Mouse (Mus musculus) hindbrain, postnatal 0 days (tissue): ENCODE measurements around the gene Tob1. TPM values are rescaled to one million over a fixed set of nuclear protein-coding genes. Genes with fewer than 3 reads are reported as not detected.

Experiments
- ATAC-seq: fragments of 200-750 bp; cut with Nextera tagmentation; 2 replicates; pipeline ENCODE4 v1.8.0; 2017; ENCODE audit warnings: mild to moderate bottlenecking, moderate TSS enrichment, moderate library complexity
- DNase-seq: peaks from one replicate; pipeline ENCODE4 v3.0.0-alpha.2; 2015; ENCODE audit warnings: low spot score
- H3K27ac ChIP-seq: fragments of 300-500 bp; sonication (generic); 2 replicates; pipeline ENCODE4 v1.5.1; 2014; ENCODE audit warnings: mild to moderate bottlenecking
- H3K27me3 ChIP-seq: fragments of 300-500 bp; sonication (generic); 2 replicates; pipeline ENCODE4 v1.6.1; 2014; ENCODE audit warnings: low read length, mixed read lengths; ENCODE audit not compliant: insufficient read depth
- H3K36me3 ChIP-seq: fragments of 300-500 bp; sonication (generic); 2 replicates; pipeline ENCODE4 v1.6.1; 2014; ENCODE audit warnings: low read length, mixed read lengths; ENCODE audit not compliant: insufficient read depth
- H3K4me1 ChIP-seq: fragments of 300-500 bp; sonication (generic); 2 replicates; pipeline ENCODE4 v1.6.1; 2014; ENCODE audit warnings: antibody characterized with exemption, low read length, mixed read lengths; ENCODE audit not compliant: insufficient read depth
- H3K4me2 ChIP-seq: fragments of 300-500 bp; sonication (generic); 2 replicates; pipeline ENCODE4 v1.6.1; 2014; ENCODE audit warnings: low read depth, mild to moderate bottlenecking, low read length, moderate library complexity, mixed read lengths
- H3K4me3 ChIP-seq: fragments of 300-500 bp; sonication (generic); 2 replicates; pipeline ENCODE4 v1.5.1; 2014; ENCODE audit warnings: low read length
- H3K9ac ChIP-seq: fragments of 300-500 bp; sonication (generic); replicated peaks from 2 replicates; pipeline ENCODE4 v1.6.1; 2014; ENCODE audit warnings: mild to moderate bottlenecking, low read length, moderate library complexity, mixed read lengths
- H3K9me3 ChIP-seq: fragments of 300-500 bp; sonication (generic); 2 replicates; pipeline ENCODE4 v1.6.1; 2016; ENCODE audit warnings: low read length, mixed read lengths
- CTCF ChIP-seq: IDR thresholded peaks from 2 replicates; pipeline ENCODE4 v1.5.1; 2016; ENCODE audit warnings: antibody characterized with exemption, control low read depth, low read depth
- WGBS: fragments of 180-500 bp; shearing (Covaris S2); extraction: QIAGEN DNeasy Blood & Tissue Kit; methylation state at CpG from one replicate; pipeline ENCODE4 v1.1.7; 2014; 5-methylcytosine and 5-hydroxymethylcytosine counted together
- polyA plus RNA-seq: library from polyadenylated mRNA; unstranded; fragments of >200 nt; fragmentation: Nextera tagmentation; extraction: Ambion mirVana; gene quantifications from 2 replicates; pipeline ENCODE4 v1.2.1, GENCODE M21; 2015
- total RNA-seq: library from RNA; depleted of rRNA; stranded (reverse); fragments of >200 nt; gene quantifications from 2 replicates; pipeline ENCODE4 v1.2.3, GENCODE M21; 2014; rRNA removed

The Tob1 gene
- total and polyA plus RNA-seq, 2 experiments from 2014 or later = 20.1 to 33.9 TPM

DNA sequence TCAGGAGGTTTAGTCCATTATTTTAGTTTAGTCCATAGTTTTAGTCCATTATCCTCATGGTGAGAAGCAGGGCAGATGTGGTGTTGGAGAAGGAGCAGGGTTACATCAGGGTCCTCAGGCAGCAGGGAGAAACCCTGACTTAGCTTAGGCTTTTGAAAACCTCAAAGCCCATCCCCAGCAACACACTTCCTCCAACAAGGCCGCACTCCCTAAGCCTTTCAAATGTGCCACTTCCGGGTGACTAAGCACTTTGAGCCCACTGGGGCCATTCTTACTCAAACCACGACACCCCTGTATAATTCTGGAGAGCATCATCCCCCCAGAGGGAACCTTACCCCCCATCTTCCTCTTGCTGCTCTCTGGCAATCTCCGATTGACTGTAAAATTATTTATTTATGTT lies 48.6 kb downstream of the Tob1 start:
- no peak for DNase-seq
- no peaks in the 10 kb centered on the region for H3K27me3 ChIP-seq
- H3K27ac ChIP-seq = no peak overlapping the region
- H3K9ac ChIP-seq = no peak overlapping the region
- no peaks in the 10 kb centered on the region for H3K9me3 ChIP-seq
- no peaks in the 10 kb centered on the region for H3K36me3 ChIP-seq
- H3K4me2 ChIP-seq = no peak overlapping the region
- no peak overlapping the region for H3K4me3 ChIP-seq
- 64% methylated on average over 4 of the region's 4 CpGs for WGBS
- no peaks in the 10 kb centered on the region for H3K4me1 ChIP-seq
- TF ChIP-seq CTCF = no peak
- no peak for ATAC-seq

DNA sequence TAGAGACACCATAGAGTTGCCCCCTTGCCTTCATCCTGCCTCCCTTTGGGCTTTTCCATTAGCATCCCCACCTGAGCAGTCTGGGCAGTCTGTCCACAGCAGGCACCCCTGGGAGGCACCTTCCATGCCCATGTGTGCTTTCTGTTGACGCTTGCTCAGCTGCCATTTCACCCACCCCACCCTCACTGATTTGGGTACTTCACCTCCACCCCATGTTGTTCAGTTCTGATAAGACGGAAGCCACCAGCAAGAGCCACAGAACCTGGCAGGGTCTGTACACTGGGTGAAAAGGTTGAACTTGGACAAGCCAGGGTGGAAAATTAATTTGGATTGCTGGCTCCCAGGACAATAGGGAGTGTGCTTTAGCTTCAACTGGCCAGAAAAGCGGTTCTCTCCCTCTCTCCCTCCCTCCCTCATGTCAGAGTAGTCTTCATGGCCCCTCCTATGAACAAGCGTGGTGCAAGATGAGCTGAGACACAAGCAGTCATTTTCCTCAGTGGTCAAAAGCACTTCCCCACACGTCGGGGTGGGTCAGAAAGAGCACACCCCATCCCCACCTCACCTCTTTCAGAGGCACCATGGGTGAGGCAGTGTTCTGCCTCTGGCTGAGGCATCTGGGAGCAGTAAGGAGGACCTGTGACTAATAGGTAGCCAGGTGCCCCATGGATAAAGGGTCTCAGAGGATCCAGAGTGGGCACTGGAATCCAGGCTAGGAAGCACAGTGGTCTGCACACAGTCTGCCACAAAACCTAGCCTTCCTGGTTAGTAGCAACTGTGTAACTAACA lies 50.5 kb downstream of the Tob1 start:
- Histone ChIP-seq H3K4me3 (no peak overlapping the region), H3K4me2 (no peak overlapping the region), H3K27ac (no peak overlapping the region), H3K9me3 (no peaks in the 10 kb centered on the region), H3K27me3 (no peaks in the 10 kb centered on the region), H3K9ac (no peak overlapping the region), H3K4me1 (no peaks in the 10 kb centered on the region), H3K36me3 (no peaks in the 10 kb centered on the region)
- no peak for TF ChIP-seq CTCF
- no peak for DNase-seq
- 57% methylated on average over 6 of the region's 6 CpGs for WGBS
- no peak for ATAC-seq

Other genes starting within 250 kb of the Tob1 start
- 124 and 128 TPM in 2 replicates for gene Gm20390, start 243.2 kb upstream of the Tob1 start, total RNA-seq
- 402 and 417 TPM in 2 replicates for gene Gm20390, start 243.2 kb upstream of the Tob1 start, polyA plus RNA-seq
- gene Nme1, start 242.9 kb upstream of the Tob1 start, total RNA-seq = 44.8 and 49.7 TPM in 2 replicates
- 309 and 356 TPM in 2 replicates for gene Nme1, start 242.9 kb upstream of the Tob1 start, polyA plus RNA-seq
- gene Spag9, start 215.4 kb upstream of the Tob1 start, total RNA-seq = 110 and 114 TPM in 2 replicates
- 84.8 and 89.1 TPM in 2 replicates for gene Spag9, start 215.4 kb upstream of the Tob1 start, polyA plus RNA-seq
- gene Wfikkn2, start 34.6 kb downstream of the Tob1 start, total RNA-seq = 7.0 and 10.1 TPM in 2 replicates
- gene Wfikkn2, start 34.6 kb downstream of the Tob1 start, polyA plus RNA-seq = 10.4 and 10.5 TPM in 2 replicates
- not detected in 2 replicates for gene Gm21885, start 70.4 kb downstream of the Tob1 start, total RNA-seq
- 0.24 TPM in 1 of 2 replicates, not detected in the other for gene Gm21885, start 70.4 kb downstream of the Tob1 start, polyA plus RNA-seq
- 36.8 and 44.3 TPM in 2 replicates for gene Luc7l3, start 110.5 kb downstream of the Tob1 start, total RNA-seq
- 101 and 115 TPM in 2 replicates for gene Luc7l3, start 110.5 kb downstream of the Tob1 start, polyA plus RNA-seq
- gene Ankrd40, start 116.5 kb downstream of the Tob1 start, total RNA-seq = 48.1 and 69.1 TPM in 2 replicates
- 15.1 and 16.2 TPM in 2 replicates for gene Ankrd40, start 116.5 kb downstream of the Tob1 start, polyA plus RNA-seq
- 4.5 and 4.7 TPM in 2 replicates for gene Abcc3, start 181.5 kb downstream of the Tob1 start, total RNA-seq
- 1.0 and 1.8 TPM in 2 replicates for gene Abcc3, start 181.5 kb downstream of the Tob1 start, polyA plus RNA-seq